Mouse (Mus musculus) bone marrow macrophage, adult 2 months (primary cell): Measurements from ENCODE around the gene Anp32e. TPM values are rescaled to one million over a fixed set of nuclear protein-coding genes. Genes with fewer than 3 reads are reported as not detected.

Source experiments
- H3K27ac ChIP-seq: 2 replicates; pipeline ENCODE4 v1.5.1; 2012; ENCODE audit warnings: low read depth, low read length; ENCODE audit not compliant: insufficient read depth
- H3K4me1 ChIP-seq: 2 replicates; pipeline ENCODE4 v1.6.1; 2012; ENCODE audit warnings: low read length; ENCODE audit not compliant: control insufficient read depth, insufficient read depth
- H3K4me3 ChIP-seq: 2 replicates; pipeline ENCODE4 v1.5.1; 2012; ENCODE audit warnings: mild to moderate bottlenecking, low read length, moderate library complexity; ENCODE audit not compliant: insufficient read depth
- CTCF ChIP-seq: IDR thresholded peaks from 2 replicates; pipeline ENCODE4 v1.5.1; 2012; ENCODE audit warnings: low read depth, mild to moderate bottlenecking, low read length, moderate library complexity
- POLR2A ChIP-seq: IDR thresholded peaks from 2 replicates; pipeline ENCODE4 v1.6.1; 2012; ENCODE audit warnings: mild to moderate bottlenecking, low read depth, low read length, borderline replicate concordance
- polyA plus RNA-seq: library from polyadenylated mRNA; stranded (reverse); fragments of >200 nt; gene quantifications from 2 replicates; pipeline ENCODE4 v1.2.4, GENCODE M21; 2012; ENCODE audit not compliant: missing spikeins, insufficient read depth, insufficient read length

Anp32e gene
- polyA plus RNA-seq, 1 experiment: 134 TPM

DNA sequence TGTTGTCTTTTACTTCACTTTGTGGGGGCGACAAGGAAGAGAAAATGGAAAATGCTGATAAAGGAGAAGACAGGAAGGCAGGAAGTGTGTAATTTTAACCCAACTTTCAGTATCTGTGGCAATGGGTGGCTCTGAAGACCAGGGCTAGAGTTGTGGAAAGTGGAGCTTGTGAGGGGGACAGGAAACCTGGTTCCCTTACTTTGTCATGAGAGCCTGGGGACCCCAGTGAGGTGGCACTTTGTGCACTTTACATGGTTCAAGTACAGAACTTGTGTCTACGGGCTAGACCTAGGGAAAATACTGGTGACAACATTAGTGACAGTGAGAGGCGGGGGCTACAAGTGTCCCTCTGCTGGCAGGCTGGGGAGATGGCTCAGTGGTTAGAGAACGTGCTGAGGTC, 57.9 kb downstream of the Anp32e start:
- peak; percentile 37; the same call in 1 of the 2 replicates for TF ChIP-seq CTCF
- no peak for TF ChIP-seq POLR2A
- Histone ChIP-seq H3K4me3 (no peak overlapping the region), H3K27ac (peak overlapping the region; percentile 80), H3K4me1 (peaks cover 67% of the 10 kb centered on the region)

DNA sequence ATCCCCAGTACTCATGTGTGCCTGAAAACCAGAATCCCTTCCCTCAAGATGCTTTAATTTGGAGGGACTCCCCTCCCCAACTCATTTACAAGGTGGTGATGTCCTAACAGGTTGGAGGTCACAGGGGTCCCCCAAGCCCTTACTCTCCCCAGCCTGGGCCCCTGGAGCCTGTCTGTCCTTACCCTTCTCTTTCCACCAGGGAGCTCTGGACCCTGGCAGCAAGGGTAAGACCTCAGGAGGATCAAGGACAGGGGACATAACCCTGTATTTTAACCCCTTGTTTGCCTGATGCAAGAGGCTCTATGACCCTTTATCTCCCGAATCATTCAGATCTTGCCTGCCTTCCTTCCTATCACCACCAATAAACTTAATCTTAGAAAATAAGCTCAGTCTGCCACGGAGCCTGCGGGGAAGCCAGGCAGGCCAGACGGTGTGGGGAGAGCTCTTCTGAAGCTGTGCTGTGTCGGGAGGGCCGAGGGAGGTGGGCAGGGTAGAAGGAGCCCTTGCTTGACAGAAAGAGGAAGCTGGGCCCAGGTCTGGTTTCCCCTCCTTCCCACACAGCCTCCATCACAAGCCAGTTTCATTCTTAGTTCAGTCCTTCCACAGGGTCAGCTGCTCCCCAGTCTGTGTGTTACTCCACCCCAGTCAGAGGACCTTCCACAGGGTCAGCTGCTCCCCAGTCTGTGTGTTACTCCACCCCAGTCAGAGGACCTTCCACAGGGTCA, 58.5 kb downstream of the Anp32e start:
- TF ChIP-seq CTCF (no peak; the same call in 1 of the 2 replicates), POLR2A (no peak)
- Histone ChIP-seq H3K4me3 (no peak overlapping the region), H3K27ac (peak overlapping the region; percentile 80), H3K4me1 (peaks cover 73% of the 10 kb centered on the region)

DNA sequence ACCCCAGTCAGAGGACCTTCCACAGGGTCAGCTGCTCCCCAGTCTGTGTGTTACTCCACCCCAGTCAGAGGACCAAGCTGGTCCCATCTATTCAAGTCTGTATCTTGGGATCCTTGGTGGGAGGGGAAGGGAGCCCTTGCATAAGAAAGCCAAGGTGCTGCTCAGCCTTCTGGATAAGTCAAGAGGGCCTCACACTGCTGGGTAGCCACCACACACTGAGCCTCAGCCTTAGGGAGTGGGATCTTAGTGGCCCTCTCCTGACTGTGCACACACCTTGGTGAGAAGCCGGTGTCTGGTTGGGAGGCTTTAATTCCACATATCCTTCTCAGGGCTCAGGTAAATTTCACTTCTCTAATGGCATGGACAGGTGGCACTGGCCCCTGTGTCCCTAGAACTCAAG, 59.1 kb downstream of the Anp32e start:
- Histone ChIP-seq H3K27ac (peak overlapping the region; percentile 59), H3K4me1 (peaks cover 77% of the 10 kb centered on the region), H3K4me3 (no peak overlapping the region)
- TF ChIP-seq POLR2A (no peak), CTCF (no peak)

DNA sequence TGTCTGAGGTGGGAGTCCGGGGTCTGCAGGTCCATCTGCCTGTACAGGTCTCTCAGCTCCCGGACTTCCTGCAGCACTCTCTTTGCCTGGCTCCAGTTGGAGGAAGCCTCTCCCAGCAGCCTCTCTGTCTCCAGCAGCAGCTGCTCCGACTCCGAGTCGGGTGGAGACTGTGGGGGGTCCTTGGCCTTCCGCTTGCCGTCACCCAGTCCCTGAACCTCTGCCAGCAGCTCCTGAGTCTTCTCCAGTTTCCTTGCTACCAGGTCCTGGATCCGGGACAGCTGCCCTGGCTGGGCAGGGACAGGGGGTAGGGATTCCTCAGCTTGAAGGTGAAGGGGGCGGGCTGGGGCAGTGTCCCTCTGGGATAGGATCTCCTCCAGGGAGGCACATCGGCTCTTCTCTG, 59.9 kb downstream of the Anp32e start:
- Histone ChIP-seq H3K27ac (peak overlapping the region; percentile 88; the same call in 1 of the 2 replicates), H3K4me1 (peaks cover 81% of the 10 kb centered on the region), H3K4me3 (no peak overlapping the region)
- TF ChIP-seq POLR2A (no peak), CTCF (no peak)

DNA sequence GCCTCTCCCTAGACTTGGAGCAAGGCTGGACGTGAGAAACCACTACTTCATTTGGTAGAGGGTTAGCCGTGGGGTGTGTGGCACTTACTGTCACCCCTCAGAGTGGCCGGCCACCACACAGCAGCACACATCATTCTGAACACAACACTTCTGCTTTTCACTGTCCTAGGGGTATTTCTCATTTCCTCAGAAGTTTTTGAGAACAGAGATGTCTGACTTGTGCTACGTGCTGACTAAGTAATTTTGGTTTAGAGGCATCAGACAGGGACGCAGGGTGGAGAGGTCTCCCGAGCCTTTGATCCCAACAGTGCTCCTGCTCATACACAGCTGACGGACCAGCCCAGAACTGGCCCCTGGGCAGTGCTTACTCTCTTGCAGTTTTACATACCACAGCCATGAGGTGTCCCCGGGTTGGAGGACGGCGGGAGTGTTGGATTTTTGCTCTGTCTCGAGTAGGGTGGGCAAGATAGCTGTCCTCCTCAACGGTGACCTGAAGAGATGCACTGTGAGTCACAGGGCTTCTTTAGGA, 61.4 kb downstream of the Anp32e start:
- peaks cover 74% of the 10 kb centered on the region for H3K4me1 ChIP-seq
- no peak overlapping the region for H3K4me3 ChIP-seq
- H3K27ac ChIP-seq: peak overlapping the region; percentile 88
- TF ChIP-seq CTCF: no peak

DNA sequence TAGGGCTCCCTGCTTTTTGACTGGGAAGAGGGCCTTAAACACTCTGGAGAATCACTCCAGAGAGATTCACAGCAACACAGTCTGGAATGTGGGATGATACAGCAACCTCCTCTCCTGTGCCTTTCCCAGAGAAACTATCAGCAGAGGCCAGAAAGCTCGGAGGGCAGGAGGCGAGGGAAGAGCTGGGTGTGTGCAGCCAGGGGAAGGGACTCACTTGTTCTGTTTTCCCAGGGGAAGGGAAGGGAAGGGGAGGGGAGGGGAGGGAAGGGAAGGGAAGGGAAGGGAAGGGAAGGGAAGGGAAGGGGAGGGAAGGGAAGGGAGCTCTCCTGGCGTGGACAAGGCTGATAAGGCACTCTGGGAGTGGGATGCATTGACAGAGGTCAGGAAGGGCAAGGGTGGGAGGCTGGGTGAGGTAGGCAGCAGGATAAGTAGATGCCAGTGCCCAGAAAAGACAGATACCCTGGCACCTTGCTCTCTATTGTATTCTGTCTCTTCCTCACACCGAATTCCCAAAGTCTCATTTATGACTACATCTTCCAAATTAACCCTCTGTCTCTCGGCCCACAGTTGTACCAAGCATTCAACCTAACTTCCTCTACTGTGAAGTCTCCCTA, 64.1 kb downstream of the Anp32e start:
- TF ChIP-seq POLR2A (no peak), CTCF (no peak)
- H3K27ac ChIP-seq: peak overlapping the region; percentile 98

DNA sequence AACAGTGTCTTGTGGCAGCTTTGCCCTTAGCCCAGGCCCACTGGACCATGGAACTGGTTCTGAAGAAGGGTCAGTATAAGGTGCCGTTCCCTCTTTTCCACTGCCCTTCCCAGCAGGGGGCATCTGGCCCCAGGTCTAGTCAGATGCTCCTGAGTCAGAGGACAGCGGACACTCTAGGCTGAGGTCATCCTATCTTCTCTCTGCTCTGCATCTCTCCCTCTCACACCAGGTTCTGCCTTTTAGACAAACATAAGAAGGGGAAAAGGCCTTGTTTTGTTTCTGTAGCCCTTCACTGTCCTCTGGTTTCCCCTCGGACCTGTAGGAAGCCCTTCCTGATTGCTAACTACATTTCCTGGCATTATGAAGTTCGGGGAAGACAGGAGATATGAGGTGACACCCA, 64.8 kb downstream of the Anp32e start:
- H3K27ac ChIP-seq: peak overlapping the region; percentile 98
- TF ChIP-seq POLR2A (no peak), CTCF (peak; percentile 54)
- H3K4me1 ChIP-seq: peaks cover 62% of the 10 kb centered on the region
- H3K4me3 ChIP-seq: peak overlapping the region; percentile 92

More for the DNA sequence above, 64.1 kb downstream of the Anp32e start:
- Histone ChIP-seq H3K4me1 (peaks cover 65% of the 10 kb centered on the region), H3K4me3 (peak overlapping the region; percentile 92)

DNA sequence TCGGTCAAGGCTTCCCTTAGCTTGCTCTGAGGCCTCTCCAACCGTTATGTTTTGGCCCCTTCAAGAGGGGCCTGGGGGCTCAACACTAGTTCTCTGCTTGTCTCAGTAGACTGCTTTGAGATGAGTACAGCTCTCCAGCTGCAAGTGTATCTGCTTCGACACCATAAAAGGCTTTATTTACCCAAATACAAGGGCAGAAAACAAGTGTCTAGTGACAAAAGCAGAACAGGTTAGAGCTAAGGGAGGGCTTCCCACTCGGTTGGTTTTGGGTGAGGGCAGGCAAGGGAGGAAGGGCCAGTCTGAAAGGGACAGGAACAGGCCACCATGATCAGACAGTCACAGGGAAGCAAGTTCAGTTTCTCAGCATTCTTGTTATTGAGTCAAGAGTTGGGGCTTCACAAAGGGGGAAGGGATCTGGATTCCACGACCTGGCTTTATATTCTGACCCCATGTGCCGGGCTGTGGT, 65.4 kb downstream of the Anp32e start:
- H3K4me3 ChIP-seq: peak overlapping the region; percentile 92
- no peak for TF ChIP-seq POLR2A
- TF ChIP-seq CTCF: no peak
- H3K27ac ChIP-seq: peak overlapping the region; percentile 98
- H3K4me1 ChIP-seq: peaks cover 62% of the 10 kb centered on the region

DNA sequence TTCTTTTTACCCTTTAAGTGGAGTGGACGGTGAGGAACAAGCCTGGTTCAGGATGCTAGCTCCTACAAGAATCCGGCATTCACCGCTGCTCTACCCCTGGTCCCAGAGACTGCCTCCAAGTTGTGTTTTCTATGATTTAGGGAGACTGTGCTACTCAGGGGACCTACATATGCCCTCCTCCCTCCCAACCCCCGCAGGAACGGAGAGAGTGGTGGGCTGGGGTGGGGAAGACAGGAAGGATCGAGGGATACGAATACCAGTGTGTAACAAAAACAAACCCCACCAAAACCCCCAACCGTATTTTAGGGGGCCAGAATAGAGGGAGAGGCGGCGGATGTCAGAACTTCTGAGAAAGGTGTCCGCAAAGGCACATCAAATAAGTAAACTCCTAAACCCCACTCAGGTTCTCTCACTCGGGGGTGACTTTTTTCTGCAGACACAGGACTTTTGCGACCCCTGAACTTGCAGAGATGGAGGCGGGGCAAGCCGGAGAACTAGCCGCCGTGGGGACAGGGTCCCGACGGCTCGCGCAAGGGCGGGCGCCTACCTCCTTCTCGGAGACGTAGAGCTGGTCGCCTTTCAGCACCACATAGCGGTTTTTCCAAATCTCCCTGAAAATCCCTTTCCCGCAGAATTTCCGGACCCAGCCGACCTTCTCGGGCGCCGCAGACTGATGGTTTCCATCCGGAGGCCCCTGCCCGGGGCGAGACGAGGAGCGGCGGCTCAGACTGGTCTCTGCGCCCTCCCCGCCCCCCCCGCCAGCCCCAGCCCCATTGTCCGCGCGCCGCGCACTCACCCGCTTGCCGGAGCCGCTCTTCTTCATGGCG, 66.1 kb downstream of the Anp32e start:
- TF ChIP-seq CTCF (no peak), POLR2A (no peak)
- Histone ChIP-seq H3K4me1 (peaks cover 62% of the 10 kb centered on the region), H3K27ac (peak overlapping the region; percentile 98), H3K4me3 (peak overlapping the region; percentile 92)
